Mouse (Mus musculus) splenic B cell, adult 2 months (primary cell): ENCODE data around the gene Hoxa13.

ENCODE experiments used
- DNase-seq: peaks from one replicate; pipeline ENCODE4 v3.0.0-alpha.2; 2011; ENCODE audit warnings: low read depth, low spot score
- H3K27me3 ChIP-seq: 2 replicates; pipeline ENCODE4 v1.6.1; 2012; ENCODE audit warnings: mild to moderate bottlenecking, low read length, moderate library complexity, mixed read lengths; ENCODE audit not compliant: control insufficient read depth, poor library complexity, insufficient read depth, severe bottlenecking
- H3K36me3 ChIP-seq: 2 replicates; pipeline ENCODE4 v1.6.1; 2012; ENCODE audit warnings: mild to moderate bottlenecking, low read length, moderate library complexity, mixed read lengths; ENCODE audit not compliant: control insufficient read depth, poor library complexity, insufficient read depth, severe bottlenecking

Hoxa13 gene

DNA sequence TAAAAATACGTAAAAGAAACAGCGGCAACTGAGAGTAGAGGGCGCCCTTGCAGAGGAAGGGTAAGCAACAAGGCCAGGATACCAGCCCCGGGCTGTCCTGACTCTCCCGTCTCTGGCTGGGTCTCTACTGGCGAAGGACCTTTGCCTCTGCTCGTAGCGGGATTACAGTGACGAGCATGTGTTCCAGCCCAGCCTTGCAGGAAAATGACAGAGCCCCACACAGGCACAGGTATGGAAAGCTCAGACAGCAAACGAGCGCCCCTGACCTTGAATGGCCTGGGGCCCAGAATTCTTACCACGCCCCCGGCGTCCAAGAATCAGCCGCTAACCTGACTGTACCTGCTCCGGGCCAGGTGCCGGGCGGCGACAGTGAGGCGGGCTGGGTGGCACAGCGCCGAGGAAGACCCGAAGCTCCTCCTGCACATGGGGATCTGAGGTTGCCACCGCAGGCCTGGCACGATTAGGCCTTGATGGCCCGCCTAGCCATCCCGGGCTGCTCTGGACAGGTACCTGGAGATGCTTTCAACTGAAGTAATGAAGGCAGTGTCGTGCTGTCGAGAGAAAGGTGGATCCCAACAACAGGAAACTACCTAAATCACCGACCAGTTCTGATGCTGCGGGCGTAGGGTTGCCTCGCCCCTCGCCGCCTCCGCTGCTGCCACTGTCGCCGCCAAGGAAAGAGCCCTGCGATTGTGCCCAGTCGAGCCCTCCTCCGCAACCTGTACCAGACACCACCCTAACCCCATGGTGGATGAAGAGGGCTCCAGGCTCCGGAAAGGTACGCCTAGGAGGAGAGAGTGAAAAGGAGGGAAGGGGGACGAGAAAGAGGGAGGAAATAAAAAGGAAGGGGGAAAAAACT, 30.9 kb downstream of the Hoxa13 start:
- H3K36me3 ChIP-seq: no peaks in the 10 kb centered on the region
- peak; percentile 29 for DNase-seq
- peaks cover 10% of the 10 kb centered on the region for H3K27me3 ChIP-seq

DNA sequence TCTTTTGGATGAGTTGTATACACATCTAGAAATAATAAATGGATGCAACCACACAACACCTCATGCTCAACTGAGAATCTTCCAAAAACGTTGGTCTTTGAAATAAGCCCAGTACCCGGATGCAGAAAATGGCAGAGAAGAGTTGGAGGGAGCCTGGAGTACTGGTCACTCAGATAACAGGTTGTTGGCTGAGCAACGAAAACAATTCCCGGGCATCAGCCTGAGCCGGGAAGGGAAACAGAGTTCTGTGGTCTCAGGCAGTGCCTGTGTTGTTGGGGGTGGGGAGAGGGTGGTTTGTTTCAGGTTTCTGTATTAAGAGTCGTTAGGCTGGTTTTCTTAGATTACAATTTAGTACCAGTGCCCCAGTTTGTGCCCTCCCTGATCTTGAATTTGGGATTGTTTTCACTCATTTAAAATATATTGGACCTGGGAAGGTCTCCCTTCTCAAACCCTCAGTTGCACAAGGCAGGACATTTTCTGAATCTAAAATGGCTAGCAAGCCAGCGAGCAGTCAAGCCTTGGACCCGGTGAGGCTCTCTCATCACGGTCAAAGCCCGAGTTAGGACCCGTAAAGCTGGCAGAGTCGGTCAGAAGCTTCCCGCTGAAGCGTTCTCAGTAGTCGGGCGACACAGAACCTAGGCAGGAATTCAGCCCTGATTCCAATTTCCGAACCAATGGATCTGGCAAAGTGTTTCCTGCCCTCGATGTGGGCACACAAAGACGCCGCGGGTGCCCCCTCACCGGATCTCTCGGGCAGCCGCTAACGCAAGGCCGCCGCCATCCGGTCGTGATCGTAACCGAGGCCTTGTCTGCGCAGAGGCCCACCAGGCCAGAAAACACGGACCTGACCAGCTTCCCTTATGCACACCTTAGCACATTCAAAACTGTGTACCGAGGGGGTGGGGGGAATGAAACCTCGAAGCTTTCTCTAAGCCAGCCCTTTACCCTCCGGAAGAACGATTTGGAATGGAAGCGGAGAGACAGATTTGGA, 31.9 kb downstream of the Hoxa13 start:
- peaks cover 6% of the 10 kb centered on the region for H3K27me3 ChIP-seq
- DNase-seq: no peak
- H3K36me3 ChIP-seq: no peaks in the 10 kb centered on the region

- no peaks in the 10 kb centered on the region for H3K36me3 ChIP-seq
- no peak for DNase-seq
- H3K27me3 ChIP-seq: peaks cover 7% of the 10 kb centered on the region
These were observed 33.0 kb downstream of the Hoxa13 start for GRCm38 (mm10) chr6:52227470-52228222.

- Histone ChIP-seq H3K36me3 (no peaks in the 10 kb centered on the region), H3K27me3 (peaks cover 5% of the 10 kb centered on the region)
- no peak for DNase-seq
These were observed 34.0 kb downstream of the Hoxa13 start for GRCm38 (mm10) chr6:52226569-52227257.

DNA sequence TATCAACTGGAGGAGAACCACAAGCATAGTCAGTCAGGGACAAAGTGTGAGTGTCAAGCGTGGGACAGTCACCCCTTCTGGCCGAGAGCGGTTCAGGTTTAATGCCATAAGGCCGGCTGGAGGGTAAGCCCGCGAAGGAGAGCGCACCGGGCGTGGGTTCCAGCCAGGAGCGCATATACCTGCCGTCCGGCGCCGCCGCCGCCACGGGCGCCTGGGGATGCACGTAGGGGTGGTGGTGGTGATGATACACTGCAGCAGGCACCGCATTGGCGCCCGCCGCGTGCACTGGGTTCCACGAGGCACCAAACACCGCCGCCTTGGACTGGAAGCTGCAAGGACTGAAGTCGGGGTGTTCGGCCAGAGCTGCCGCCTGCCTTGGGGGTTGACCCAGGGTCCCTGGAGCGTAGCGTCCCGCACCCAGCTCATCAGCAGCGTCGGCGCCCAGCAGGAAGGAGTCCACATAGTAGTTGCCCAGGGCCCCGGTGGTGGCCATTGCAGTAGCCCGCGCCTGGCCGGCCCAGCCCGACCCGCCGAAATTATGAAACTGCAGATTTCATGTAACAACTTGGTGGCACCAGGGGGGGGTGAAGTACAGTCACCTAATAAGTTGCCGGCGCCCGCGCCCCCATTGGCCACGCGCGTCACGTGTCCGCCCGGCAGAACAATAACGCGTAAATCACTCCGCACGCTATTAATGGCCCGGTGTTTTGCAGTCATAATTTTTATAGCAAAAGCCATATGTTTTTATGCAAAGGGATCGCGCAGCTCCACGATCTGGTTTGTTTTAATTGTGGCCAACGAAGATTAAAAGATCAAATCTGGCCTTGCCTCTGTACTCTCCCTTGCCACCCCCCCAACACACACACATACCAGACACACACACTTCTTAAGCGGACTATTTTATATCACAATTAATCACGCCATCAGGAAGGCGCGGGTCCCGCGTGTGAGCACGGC, 34.8 kb downstream of the Hoxa13 start:
- DNase-seq: no peak
- H3K36me3 ChIP-seq: no peaks in the 10 kb centered on the region

GRCm38 (mm10) chr6:52224895-52225611, 35.6 kb downstream of the Hoxa13 start:
- peak; percentile 20 for DNase-seq
- H3K27me3 ChIP-seq: peaks cover 5% of the 10 kb centered on the region
- H3K36me3 ChIP-seq: no peaks in the 10 kb centered on the region

More for the DNA sequence above, 34.8 kb downstream of the Hoxa13 start:
- H3K27me3 ChIP-seq: peaks cover 5% of the 10 kb centered on the region

DNA sequence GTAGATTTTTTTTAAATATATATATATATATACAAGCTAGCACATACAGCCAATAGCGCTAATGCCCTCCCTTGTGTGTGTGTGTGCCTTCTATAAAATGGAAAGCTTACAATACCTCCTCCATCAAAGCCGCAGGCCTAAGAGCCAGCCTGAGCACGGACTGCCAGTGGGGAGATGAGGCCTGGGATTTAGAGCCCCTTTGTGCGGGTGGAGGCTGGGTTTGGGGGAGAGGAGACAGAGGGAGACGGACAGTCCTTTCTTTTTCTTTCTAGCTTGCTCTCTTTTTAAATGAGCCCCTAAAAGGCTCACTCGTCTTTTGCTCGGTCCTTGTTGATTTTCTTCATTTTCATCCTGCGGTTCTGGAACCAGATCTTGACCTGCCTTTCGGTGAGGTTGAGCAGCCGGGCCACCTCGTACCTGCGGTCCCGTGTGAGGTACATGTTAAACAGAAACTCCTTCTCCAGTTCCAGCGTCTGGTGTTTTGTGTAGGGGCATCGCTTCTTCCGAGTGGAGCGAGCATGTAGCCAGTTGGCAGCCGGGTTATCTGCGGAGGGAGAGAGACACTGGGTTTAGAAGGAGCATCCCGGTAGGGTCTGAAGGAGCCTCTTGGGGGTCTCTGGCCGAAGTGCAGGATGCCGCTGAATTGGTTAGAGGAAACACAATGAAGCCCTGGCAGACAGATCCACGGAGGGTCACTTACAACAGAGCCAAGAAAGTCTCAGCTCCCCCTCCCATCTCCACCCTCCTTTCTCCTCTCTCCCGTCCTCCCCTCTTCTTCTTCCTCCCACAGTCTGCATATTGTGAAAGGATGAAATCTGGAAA, 36.5 kb downstream of the Hoxa13 start:
- no peaks in the 10 kb centered on the region for H3K36me3 ChIP-seq
- DNase-seq: peak; percentile 26
- peaks cover 4% of the 10 kb centered on the region for H3K27me3 ChIP-seq

GRCm38 (mm10) chr6:52222729-52223128, 38.0 kb downstream of the Hoxa13 start:
- DNase-seq: no peak
- Histone ChIP-seq H3K36me3 (no peaks in the 10 kb centered on the region), H3K27me3 (peaks cover 5% of the 10 kb centered on the region)

DNA sequence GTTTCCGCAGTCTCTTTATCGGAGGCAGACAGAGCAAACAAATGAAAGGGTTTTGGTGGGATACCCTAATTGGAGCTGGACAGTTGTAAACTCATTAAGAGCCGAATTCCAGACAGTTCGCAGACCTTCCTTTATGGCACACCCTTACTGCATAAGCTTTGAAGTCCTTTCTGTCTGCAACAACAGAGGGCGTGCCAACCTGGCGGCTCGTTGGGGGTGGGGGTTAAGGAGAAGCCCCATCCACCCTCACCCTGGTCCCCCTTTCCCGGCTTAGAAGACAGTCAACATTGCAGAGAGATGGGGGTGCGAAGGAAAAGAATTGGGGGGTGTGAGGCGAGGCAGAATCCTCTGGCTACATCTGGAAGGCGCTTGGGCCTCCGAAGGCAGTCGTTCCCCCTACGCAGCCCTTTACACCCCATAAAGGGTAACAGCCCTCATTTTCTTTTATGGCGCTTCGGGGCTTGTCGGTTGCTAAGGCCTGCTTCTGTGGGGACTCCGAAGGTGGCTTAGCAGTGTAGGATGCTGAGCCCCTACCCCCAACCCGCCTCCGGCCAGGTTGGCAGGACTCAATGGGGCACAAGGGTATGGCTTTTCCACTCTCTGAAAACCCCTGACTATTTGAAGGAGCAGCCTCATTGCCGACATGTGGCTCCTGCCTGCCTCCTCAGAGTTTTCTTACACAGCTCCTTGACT, 38.5 kb downstream of the Hoxa13 start:
- peaks cover 5% of the 10 kb centered on the region for H3K27me3 ChIP-seq
- no peaks in the 10 kb centered on the region for H3K36me3 ChIP-seq
- DNase-seq: no peak

GRCm38 (mm10) chr6:52221337-52221992, 39.2 kb downstream of the Hoxa13 start, which contains the start of gene Hoxa7:
Gene Hoxa7, minus strand, starts transcription at chr6:52221854.
- peaks cover 5% of the 10 kb centered on the region for H3K27me3 ChIP-seq
- no peaks in the 10 kb centered on the region for H3K36me3 ChIP-seq
- DNase-seq: peak; percentile 90

DNA sequence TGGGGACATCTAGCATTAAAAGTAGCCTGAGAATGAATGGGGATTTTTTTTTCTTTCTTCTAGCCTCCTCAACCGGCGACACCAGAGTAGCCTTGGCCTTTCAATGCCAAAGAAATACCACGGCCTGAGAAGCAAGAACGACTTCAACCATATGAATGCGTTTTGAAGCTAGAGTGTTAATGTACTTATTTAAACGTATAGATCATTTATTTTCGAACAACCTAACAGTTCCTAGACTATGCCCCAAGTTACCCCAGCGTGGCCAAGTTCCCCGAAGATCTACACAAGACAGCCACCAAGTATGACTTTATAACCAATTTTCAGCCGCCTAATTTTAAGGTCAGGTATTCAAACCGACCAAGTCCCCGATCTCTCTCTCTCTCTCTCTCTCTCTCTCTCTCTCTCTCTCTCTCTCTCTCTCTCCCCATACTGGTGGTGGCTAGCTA, 39.8 kb downstream of the Hoxa13 start:
- DNase-seq: no peak
- no peaks in the 10 kb centered on the region for H3K36me3 ChIP-seq
- H3K27me3 ChIP-seq: peaks cover 5% of the 10 kb centered on the region
